In the genomic region with DNA sequence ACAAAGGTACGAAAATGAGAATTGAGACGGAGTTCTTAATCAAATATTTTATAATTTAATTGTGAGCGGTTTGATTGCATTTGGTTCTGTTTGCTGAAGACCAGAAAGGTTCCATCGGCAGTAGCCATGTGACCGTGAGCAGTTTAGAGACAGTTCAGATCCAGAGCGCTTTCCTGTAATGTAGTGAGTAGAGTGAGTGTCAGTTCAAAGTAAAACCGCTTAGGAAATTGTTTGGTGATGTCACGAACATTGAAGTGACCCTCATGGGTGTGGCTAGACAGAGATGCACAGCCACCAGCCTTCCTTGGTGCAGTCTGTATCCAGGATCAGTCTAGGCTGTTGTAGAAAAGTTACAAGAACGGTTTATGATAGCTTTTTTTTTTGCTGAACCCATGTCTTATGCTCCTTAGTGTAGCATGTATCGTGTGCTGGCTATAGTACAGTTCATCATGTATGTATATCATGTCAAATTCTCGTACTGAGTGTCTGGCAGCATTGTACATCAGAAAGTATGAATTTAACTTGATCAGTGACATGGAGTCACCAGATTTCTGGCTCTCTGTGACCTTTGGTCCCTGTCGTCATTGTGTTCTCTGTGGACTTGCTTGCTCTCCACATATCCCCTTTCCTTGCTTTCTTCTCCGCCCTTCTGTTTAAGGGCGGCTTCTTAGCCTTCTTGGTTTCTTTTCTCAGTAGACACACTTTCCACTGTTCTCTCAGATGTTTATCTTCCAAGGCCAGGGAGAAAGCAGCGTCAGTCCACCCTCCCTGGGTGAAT, we compare ENCODE assay signal across 18 mouse cellular contexts. TPM values are rescaled to one million over a fixed set of nuclear protein-coding genes. Genes with fewer than 3 reads are reported as not detected.
DNase-seq lines count a peak whose midpoint lies in the region; ATAC-seq and TF ChIP-seq lines count a peak whose summit lies in the region.
"Had no signal": no experiment of that assay in that cellular context is flagged by ENCODE, and none has a peak within 500 bp of the region (broad histone marks: within the 10 kb centered on the region; RNA-seq: fewer than 3 reads in every experiment).

No protein-coding gene starts in this region.

- peaks cover 87% of the 10 kb centered on the region for H3K79me2 ChIP-seq in macrophage (ENCODE audit: inconsistent target)

- no peak for ATAC-seq in hindbrain, embryonic 13.5 days (ENCODE audit: low FRiP score)
- no peak for ATAC-seq in neural tube, embryonic 15.5 days (ENCODE audit: low FRiP score)
- ATAC-seq: forebrain, embryonic 16.5 days; midbrain, embryonic 16.5 days had no signal

- no peak for TF ChIP-seq CTCF in lung, adult 2 months (IDR thresholded peaks at IDR 0.05; ENCODE audit: insufficient read depth, low read length)

- no peak for TF ChIP-seq POLR2A in lung, adult 2 months (IDR thresholded peaks at IDR 0.05; ENCODE audit: borderline replicate concordance, extremely low read depth, low read depth, low read length)

- 86% methylated on average over 15 of the region's 15 CpGs for WGBS in hindbrain, embryonic 13.5 days
- 85% methylated on average over 15 of the region's 15 CpGs for WGBS in hindbrain, embryonic 10.5 days
- 32% methylated on average over 15 of the region's 15 CpGs for WGBS in lung, adult 2 months
- WGBS in macrophage (ENCODE audit: missing documents): 85% methylated on average over 15 of the region's 15 CpGs
- WGBS in neural tube, embryonic 15.5 days: 89% methylated on average over 15 of the region's 15 CpGs

- H3K4me1 ChIP-seq in hindbrain, embryonic 13.5 days (replicated peaks): peaks cover 71% of the 10 kb centered on the region
- peaks cover 46% of the 10 kb centered on the region for H3K4me1 ChIP-seq in hindbrain, embryonic 10.5 days (replicated peaks)
- peaks cover 61% of the 10 kb centered on the region for H3K4me1 ChIP-seq in lung, adult 2 months (ENCODE audit: control insufficient read depth, insufficient read depth, low read length)
- H3K4me1 ChIP-seq in neural tube, embryonic 15.5 days: peaks cover 71% of the 10 kb centered on the region

- peak overlapping the region; percentile 3; the same call in 1 of the 2 replicates for H3K4me2 ChIP-seq in hindbrain, embryonic 13.5 days
- H3K4me2 ChIP-seq in neural tube, embryonic 15.5 days: no peak overlapping the region
- H3K4me2 ChIP-seq: lung, embryonic 15.5 days; neural tube, embryonic 12.5 days had no signal

- H3K36me3 ChIP-seq in hindbrain, embryonic 13.5 days: peaks cover 27% of the 10 kb centered on the region
- H3K36me3 ChIP-seq in hindbrain, embryonic 10.5 days: peaks cover 57% of the 10 kb centered on the region
- H3K36me3 ChIP-seq in macrophage (ENCODE audit: inconsistent target): peaks cover 24% of the 10 kb centered on the region; the same call in 1 of the 2 replicates
- peaks cover 5% of the 10 kb centered on the region; the same call in 1 of the 2 replicates for H3K36me3 ChIP-seq in neural tube, embryonic 15.5 days

- H3K9me3 ChIP-seq in hindbrain, embryonic 13.5 days: no peaks in the 10 kb centered on the region
- H3K9me3 ChIP-seq in hindbrain, embryonic 10.5 days: no peaks in the 10 kb centered on the region
- no peaks in the 10 kb centered on the region for H3K9me3 ChIP-seq in neural tube, embryonic 15.5 days (replicated peaks)
- H3K9me3 ChIP-seq: lung, embryonic 15.5 days; neural tube, embryonic 12.5 days had no signal

- H3K9ac ChIP-seq in hindbrain, embryonic 13.5 days: 0 out of 2 replicates have a peak overlapping the region, but pooled peaks have one; percentile 43
- H3K9ac ChIP-seq in neural tube, embryonic 15.5 days (replicated peaks): no peak overlapping the region
- H3K9ac ChIP-seq: lung, embryonic 15.5 days; neural tube, embryonic 12.5 days had no signal

- no peaks in the 10 kb centered on the region for H3K27me3 ChIP-seq in hindbrain, embryonic 13.5 days
- no peaks in the 10 kb centered on the region for H3K27me3 ChIP-seq in hindbrain, embryonic 10.5 days (ENCODE audit: insufficient read depth, poor library complexity, severe bottlenecking)
- H3K27me3 ChIP-seq in neural tube, embryonic 15.5 days (replicated peaks): no peaks in the 10 kb centered on the region
- H3K27me3 ChIP-seq: lung, embryonic 15.5 days; neural tube, embryonic 12.5 days had no signal

- no peak overlapping the region for H3K27ac ChIP-seq in hindbrain, embryonic 13.5 days
- H3K27ac ChIP-seq in hindbrain, embryonic 10.5 days: no peak overlapping the region
- peak overlapping the region; percentile 73; the same call in 1 of the 2 replicates for H3K27ac ChIP-seq in macrophage
- no peak overlapping the region for H3K27ac ChIP-seq in neural tube, embryonic 15.5 days (replicated peaks)
- H3K27ac ChIP-seq: lung, embryonic 15.5 days; neural tube, embryonic 12.5 days had no signal

- H3K4me3 ChIP-seq in hindbrain, embryonic 13.5 days: no peak overlapping the region
- no peak overlapping the region for H3K4me3 ChIP-seq in hindbrain, embryonic 10.5 days
- H3K4me3 ChIP-seq in lung, adult 2 months (replicated peaks; ENCODE audit: extremely low read depth, low read depth, low read length): peak overlapping the region; percentile 24
- H3K4me3 ChIP-seq in macrophage (ENCODE audit: inconsistent target): no peak overlapping the region
- no peak overlapping the region for H3K4me3 ChIP-seq in neural tube, embryonic 15.5 days (replicated peaks)
- H3K4me3 ChIP-seq: lung, embryonic 15.5 days; neural tube, embryonic 12.5 days had no signal

- DNase-seq in hindbrain, embryonic 10.5 days (ENCODE audit: low spot score): no peak
- no peak for DNase-seq in lung, adult 2 months
- DNase-seq in lung, postnatal 4 days: no peak
- peak; percentile 72 for DNase-seq in induced T-regulatory cell, adult 2 months (ENCODE audit: low read depth)
- DNase-seq in thymus, postnatal 14 days: no peak
- DNase-seq: cerebellum, adult 11 months; gastrocnemius, postnatal 25 days; heart, postnatal 4 days; retina, postnatal 1 day had no signal

RNA-seq across cellular contexts. Expression of a gene that starts 4.4 kb away (rescaled TPM):
- polyA plus RNA-seq in hindbrain, embryonic 13.5 days (2015; fragmentation: Nextera tagmentation; extraction: Ambion mirVana): 15.1 and 16.6 TPM in 2 replicates
- 15.6 and 20.2 TPM in 2 replicates for polyA plus RNA-seq in hindbrain, embryonic 10.5 days (2016; fragmentation: Nextera tagmentation; extraction: Ambion mirVana)
- 39.3 and 42.6 TPM in 2 replicates for polyA plus RNA-seq in lung, adult 2 months (2012; rRNA removed)
- 100 to 1,000 TPM in 21 of 26 experiments, 10 to 100 TPM in 5; 69.8 to 341 (median 149) TPM for total RNA-seq in macrophage (2018; cell fraction: chromatin; rRNA removed)
- 100 to 1,000 TPM; 138 to 379 (median 169) TPM for total RNA-seq in macrophage (2018; cell fraction: cytosol; rRNA removed)
- 100 to 1,000 TPM; 113 to 469 (median 244) TPM for total RNA-seq in macrophage (2018; cell fraction: nucleus; rRNA removed)
- 52.2 to 84.3 TPM (median 79.7 TPM) in 3 replicates for polyA plus RNA-seq in macrophage (2018)
- polyA plus RNA-seq in neural tube, embryonic 15.5 days (2015; fragmentation: Nextera tagmentation; extraction: Ambion mirVana): 16.8 and 20.2 TPM in 2 replicates

RNA-seq across cellular contexts. Expression of a gene that starts 46.7 kb away (rescaled TPM):
- not detected in 2 replicates for polyA plus RNA-seq in hindbrain, embryonic 13.5 days (2015; fragmentation: Nextera tagmentation; extraction: Ambion mirVana)
- not detected in 2 replicates for polyA plus RNA-seq in hindbrain, embryonic 10.5 days (2016; fragmentation: Nextera tagmentation; extraction: Ambion mirVana)
- polyA plus RNA-seq in lung, adult 2 months (2012; rRNA removed): not detected in 2 replicates
- total RNA-seq in macrophage (2018; cell fraction: chromatin; rRNA removed): 10 to 100 TPM in 16 of 26 experiments, 1 to 10 TPM in 10; 4.7 to 50.1 (median 11.3) TPM
- total RNA-seq in macrophage (2018; cell fraction: cytosol; rRNA removed): 1 to 10 TPM in 3 of 26 experiments, under 1 TPM in 23; 0.04 to 2.1 (median 0.42) TPM
- 10 to 100 TPM in 19 of 26 experiments, 1 to 10 TPM in 7; 5.1 to 42.5 (median 15.9) TPM for total RNA-seq in macrophage (2018; cell fraction: nucleus; rRNA removed)
- polyA plus RNA-seq in macrophage (2018): 0.28 to 1.1 TPM (median 0.40 TPM) in 3 replicates
- 0.05 TPM in 1 of 2 replicates, not detected in the other for polyA plus RNA-seq in neural tube, embryonic 15.5 days (2015; fragmentation: Nextera tagmentation; extraction: Ambion mirVana)
- total RNA-seq: adrenal gland, postnatal 36 days; gastrocnemius, postnatal 25 days; heart, postnatal 4 days; left cerebral cortex, postnatal 25 days had no signal
- polyA plus RNA-seq: forebrain, embryonic 16.5 days; lung, embryonic 15.5 days; midbrain, embryonic 16.5 days; neural tube, embryonic 12.5 days had no signal

RNA-seq across cellular contexts. Expression of a gene that starts 58.8 kb away (rescaled TPM):
- 54.8 and 57.0 TPM in 2 replicates for polyA plus RNA-seq in hindbrain, embryonic 13.5 days (2015; fragmentation: Nextera tagmentation; extraction: Ambion mirVana)
- polyA plus RNA-seq in hindbrain, embryonic 10.5 days (2016; fragmentation: Nextera tagmentation; extraction: Ambion mirVana): 40.8 and 41.9 TPM in 2 replicates
- polyA plus RNA-seq in lung, adult 2 months (2012; rRNA removed): 22.2 and 40.9 TPM in 2 replicates
- 10 to 100 TPM; 25.6 to 95.9 (median 56.5) TPM for total RNA-seq in macrophage (2018; cell fraction: chromatin; rRNA removed)
- 10 to 100 TPM; 24.6 to 33.2 (median 29.0) TPM for total RNA-seq in macrophage (2018; cell fraction: cytosol; rRNA removed)
- total RNA-seq in macrophage (2018; cell fraction: nucleus; rRNA removed): 10 to 100 TPM; 32.1 to 79.2 (median 45.3) TPM
- polyA plus RNA-seq in macrophage (2018): 22.7 to 28.5 TPM (median 22.9 TPM) in 3 replicates
- 50.1 and 50.7 TPM in 2 replicates for polyA plus RNA-seq in neural tube, embryonic 15.5 days (2015; fragmentation: Nextera tagmentation; extraction: Ambion mirVana)
